Mouse (Mus musculus) erythroblast, embryonic 14.5 days (primary cell): ENCODE data around the gene Ccdc61. TPM values are rescaled to one million over a fixed set of nuclear protein-coding genes. Genes with fewer than 3 reads are reported as not detected.

Experiments
- H3K27me3 ChIP-seq: 2 replicates; pipeline ENCODE4 v1.6.1; 2012; ENCODE audit warnings: inconsistent platforms; ENCODE audit not compliant: control insufficient read depth
- H3K36me3 ChIP-seq: 2 replicates; pipeline ENCODE4 v1.6.1; 2012; ENCODE audit warnings: mild to moderate bottlenecking, inconsistent platforms; ENCODE audit not compliant: control insufficient read depth
- H3K4me1 ChIP-seq: 2 replicates; pipeline ENCODE4 v1.6.1; 2012; ENCODE audit warnings: inconsistent platforms; ENCODE audit not compliant: control insufficient read depth
- H3K4me3 ChIP-seq: replicated peaks from 2 replicates; pipeline ENCODE3; 2012; ENCODE audit warnings: moderate library complexity, mild to moderate bottlenecking, inconsistent platforms
- H3K9me3 ChIP-seq: 2 replicates; pipeline ENCODE4 v1.6.1; 2012; ENCODE audit warnings: low read length, inconsistent platforms, mixed read lengths; ENCODE audit not compliant: control insufficient read depth
- GATA1 ChIP-seq: IDR thresholded peaks from 2 replicates; pipeline ENCODE4 v1.6.1; 2012; ENCODE audit warnings: low read length, inconsistent platforms, mixed read lengths
- TAL1 ChIP-seq: IDR thresholded peaks from 3 replicates; pipeline ENCODE4 v1.6.1; 2012; ENCODE audit warnings: low read length, inconsistent platforms, mixed read lengths
- polyA plus RNA-seq: library from polyadenylated mRNA; stranded (reverse); fragments of >175 nt; gene quantifications from 2 replicates; pipeline ENCODE4 v1.2.3, GENCODE M21; 2012

Gene Ccdc61
- polyA plus RNA-seq, 1 experiment: 3.1 TPM

DNA sequence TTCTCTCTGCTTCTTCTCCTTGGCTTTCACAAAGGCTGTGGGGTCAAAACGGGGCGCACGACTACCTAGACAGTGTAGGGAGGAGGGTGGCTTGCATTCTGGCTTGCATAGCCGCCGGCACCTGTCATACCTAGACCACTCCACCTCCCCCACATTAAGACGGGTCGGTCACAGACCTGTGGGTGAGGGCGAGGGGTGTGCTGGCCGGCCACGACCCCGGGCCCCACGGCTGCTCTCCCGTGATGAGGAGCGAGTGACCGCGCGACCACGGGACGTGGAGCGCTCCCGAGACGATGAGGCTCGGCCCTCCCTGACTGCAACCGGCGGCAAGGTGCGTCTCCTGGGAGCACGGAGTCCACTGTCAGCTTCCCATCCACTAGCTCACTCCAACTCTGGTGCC lies 17.2 kb downstream of the Ccdc61 start:
- Histone ChIP-seq H3K4me3 (no peak overlapping the region), H3K36me3 (peaks cover 7% of the 10 kb centered on the region), H3K27me3 (peaks cover 19% of the 10 kb centered on the region), H3K4me1 (peaks cover 21% of the 10 kb centered on the region), H3K9me3 (no peaks in the 10 kb centered on the region)
- no peak for TF ChIP-seq TAL1
- no peak for TF ChIP-seq GATA1

DNA sequence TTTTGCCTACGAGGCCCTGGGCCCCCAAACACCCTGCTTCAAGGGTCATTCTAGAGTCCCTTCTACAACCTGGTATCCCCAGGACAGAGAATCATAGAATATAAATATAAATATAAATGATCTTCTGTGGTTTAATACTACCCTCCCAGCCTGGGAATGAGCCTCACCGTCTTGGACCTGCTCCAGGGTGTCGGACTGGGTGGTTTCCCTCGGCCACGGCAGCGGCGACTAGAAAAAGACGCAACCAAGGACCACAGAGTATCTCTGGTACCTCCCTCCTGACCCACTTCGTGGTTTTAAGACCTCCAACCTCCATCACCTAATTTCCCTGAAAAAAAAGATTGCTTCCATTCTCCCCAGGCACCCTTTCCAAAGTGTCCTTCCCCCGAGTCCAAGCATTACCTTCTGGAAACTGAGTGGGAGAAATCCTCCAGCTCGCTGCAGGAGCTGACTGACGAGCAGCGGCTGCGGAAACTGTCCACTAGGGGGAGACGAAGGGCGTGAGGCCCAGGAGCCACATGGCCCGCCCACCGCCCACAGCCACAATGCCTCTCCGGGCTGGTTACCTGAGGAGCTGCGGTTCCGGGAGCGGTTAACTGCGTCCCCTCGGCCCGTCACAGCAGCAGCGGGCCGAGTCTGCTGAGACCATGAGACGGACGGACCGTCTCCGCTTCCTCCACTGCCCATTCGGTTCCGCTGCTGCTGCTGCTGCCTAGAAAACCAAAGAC lies 18.2 kb downstream of the Ccdc61 start:
- TF ChIP-seq GATA1 (no peak), TAL1 (no peak)
- Histone ChIP-seq H3K4me3 (peak overlapping the region; percentile 44), H3K9me3 (no peaks in the 10 kb centered on the region), H3K36me3 (no peaks in the 10 kb centered on the region; the same call in 1 of the 2 replicates), H3K27me3 (peaks cover 19% of the 10 kb centered on the region), H3K4me1 (peaks cover 21% of the 10 kb centered on the region)

DNA sequence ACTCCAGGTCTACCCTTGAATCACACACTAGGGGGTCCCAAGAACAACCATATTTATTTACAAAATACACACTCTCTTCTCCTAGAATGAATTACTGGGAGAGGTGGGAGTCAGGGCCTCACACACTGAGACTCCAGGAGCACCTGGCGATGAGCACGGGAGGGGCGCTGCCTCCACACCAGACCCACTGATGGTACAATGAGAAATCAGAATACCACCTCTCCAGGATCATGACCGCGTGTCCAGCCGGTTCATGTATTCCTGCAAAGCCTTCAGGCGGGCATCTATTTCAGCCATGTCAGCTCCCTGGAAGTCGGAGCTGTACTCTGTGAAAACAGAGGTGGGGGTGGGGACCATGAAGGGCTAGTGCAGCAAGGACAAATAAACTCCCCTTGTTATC lies 19.4 kb downstream of the Ccdc61 start:
- Histone ChIP-seq H3K27me3 (peaks cover 19% of the 10 kb centered on the region), H3K4me3 (no peak overlapping the region), H3K36me3 (no peaks in the 10 kb centered on the region; the same call in 1 of the 2 replicates), H3K9me3 (no peaks in the 10 kb centered on the region), H3K4me1 (peaks cover 21% of the 10 kb centered on the region)
- TF ChIP-seq TAL1 (no peak), GATA1 (no peak)

DNA sequence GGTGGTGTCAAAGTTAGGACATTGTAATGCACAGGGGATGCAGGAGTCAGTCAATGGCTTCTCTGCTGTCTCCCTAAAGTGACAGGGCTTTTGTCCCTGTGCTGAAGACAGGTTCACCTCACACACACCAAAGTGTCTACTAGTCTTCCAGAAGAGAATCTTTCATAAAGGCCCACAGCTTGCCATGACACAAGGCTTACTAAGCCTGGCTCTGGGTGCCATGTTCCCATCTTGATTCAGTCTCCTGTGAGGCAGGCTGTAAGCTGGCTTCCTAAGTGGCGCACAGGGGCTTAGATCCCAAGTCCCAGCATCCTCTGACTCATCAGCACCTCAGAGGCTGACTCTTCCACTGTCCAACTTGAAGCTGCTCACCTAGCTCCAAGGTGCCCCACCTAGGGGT lies 23.3 kb downstream of the Ccdc61 start:
- Histone ChIP-seq H3K4me3 (no peak overlapping the region), H3K4me1 (no peaks in the 10 kb centered on the region), H3K27me3 (no peaks in the 10 kb centered on the region), H3K9me3 (no peaks in the 10 kb centered on the region), H3K36me3 (no peaks in the 10 kb centered on the region; the same call in 1 of the 2 replicates)
- TF ChIP-seq GATA1 (no peak), TAL1 (no peak)

GRCm38 (mm10) chr7:18884745-18885422 lies 25.3 kb downstream of the Ccdc61 start:
- TF ChIP-seq GATA1 (no peak), TAL1 (no peak)
- Histone ChIP-seq H3K9me3 (no peaks in the 10 kb centered on the region), H3K27me3 (no peaks in the 10 kb centered on the region), H3K36me3 (no peaks in the 10 kb centered on the region), H3K4me3 (no peak overlapping the region), H3K4me1 (no peaks in the 10 kb centered on the region)

DNA sequence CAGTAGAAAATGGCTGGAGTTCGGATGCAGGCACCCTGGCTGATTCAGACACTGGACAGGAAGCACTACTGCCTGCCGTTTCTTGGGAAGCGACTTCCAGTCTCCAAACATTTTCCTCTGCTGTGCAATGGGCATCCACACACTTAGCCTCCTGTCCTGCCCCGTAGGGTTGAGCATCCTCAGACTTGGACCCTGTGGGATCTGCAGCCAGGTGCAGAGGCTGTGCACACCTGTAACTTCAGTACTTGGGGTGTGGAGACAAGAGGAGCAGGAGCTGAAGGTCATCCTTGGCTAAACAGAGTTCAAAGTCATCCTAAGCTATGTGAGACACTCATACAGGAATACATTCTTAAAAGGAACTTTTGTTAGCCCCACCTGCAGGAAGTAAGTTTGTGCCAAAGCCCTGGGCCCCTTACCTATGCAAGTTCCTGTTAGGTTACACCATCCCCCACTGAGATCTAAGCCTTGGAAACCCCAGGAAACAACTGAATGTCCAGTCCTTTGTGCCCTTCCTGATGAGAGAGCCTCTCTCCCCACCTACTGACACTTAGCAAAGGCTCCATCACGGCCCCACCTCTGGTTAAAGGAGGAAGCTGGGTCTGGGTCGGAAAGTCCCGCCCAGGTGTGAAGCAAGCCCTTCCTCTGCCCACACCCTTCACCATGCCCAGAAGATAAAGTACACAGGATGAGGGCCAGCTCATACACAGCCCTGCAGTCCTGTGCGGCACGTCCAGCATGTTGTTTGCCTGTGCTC lies 26.0 kb downstream of the Ccdc61 start:
- Histone ChIP-seq H3K36me3 (no peaks in the 10 kb centered on the region), H3K27me3 (no peaks in the 10 kb centered on the region), H3K4me1 (no peaks in the 10 kb centered on the region), H3K9me3 (no peaks in the 10 kb centered on the region), H3K4me3 (no peak overlapping the region)
- TF ChIP-seq GATA1: no peak
- TF ChIP-seq TAL1: no peak

DNA sequence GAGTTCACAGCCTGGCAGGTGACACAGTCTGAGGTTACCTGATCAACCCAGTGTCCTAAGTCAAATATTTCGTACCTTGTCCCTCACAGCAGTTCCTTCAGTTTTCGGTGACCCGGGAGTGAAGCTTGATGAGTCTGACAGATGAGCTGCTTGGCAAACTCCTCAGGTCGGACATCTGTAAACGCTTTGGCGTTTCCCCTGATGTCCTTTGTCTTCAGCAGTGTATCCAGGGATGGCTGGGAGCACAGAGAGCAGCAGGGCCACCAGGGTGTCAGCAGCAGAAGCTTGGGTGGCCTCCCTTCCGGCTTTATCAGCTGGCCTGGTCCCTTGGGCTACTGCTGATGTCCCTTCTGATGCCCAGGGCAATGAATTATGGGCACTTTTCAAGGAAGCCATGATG lies 31.5 kb downstream of the Ccdc61 start:
- Histone ChIP-seq H3K27me3 (no peaks in the 10 kb centered on the region), H3K4me1 (no peaks in the 10 kb centered on the region), H3K9me3 (no peaks in the 10 kb centered on the region), H3K4me3 (no peak overlapping the region), H3K36me3 (no peaks in the 10 kb centered on the region)
- TF ChIP-seq TAL1 (no peak), GATA1 (no peak)

GRCm38 (mm10) chr7:18875372-18875771 lies 34.8 kb downstream of the Ccdc61 start:
- TF ChIP-seq GATA1 (no peak), TAL1 (no peak)
- H3K27me3 ChIP-seq: peaks cover 8% of the 10 kb centered on the region
- H3K4me3 ChIP-seq: no peak overlapping the region
- no peaks in the 10 kb centered on the region for H3K36me3 ChIP-seq
- H3K4me1 ChIP-seq: no peaks in the 10 kb centered on the region
- no peaks in the 10 kb centered on the region for H3K9me3 ChIP-seq

- H3K4me1 ChIP-seq: no peaks in the 10 kb centered on the region
- H3K4me3 ChIP-seq: no peak overlapping the region
- TF ChIP-seq TAL1 (no peak), GATA1 (no peak)
- H3K9me3 ChIP-seq: peaks cover 3% of the 10 kb centered on the region; the same call in 1 of the 2 replicates
- no peaks in the 10 kb centered on the region for H3K36me3 ChIP-seq
- H3K27me3 ChIP-seq: peaks cover 8% of the 10 kb centered on the region
Measured at GRCm38 (mm10) chr7:18873253-18873652, 37.0 kb downstream of the Ccdc61 start.
